Mouse (Mus musculus): ENCODE data around the gene Pygm.
A peak's percentile ranks its signal among the peaks of the same experiment; 100 is the strongest.

The Pygm gene

DNA sequence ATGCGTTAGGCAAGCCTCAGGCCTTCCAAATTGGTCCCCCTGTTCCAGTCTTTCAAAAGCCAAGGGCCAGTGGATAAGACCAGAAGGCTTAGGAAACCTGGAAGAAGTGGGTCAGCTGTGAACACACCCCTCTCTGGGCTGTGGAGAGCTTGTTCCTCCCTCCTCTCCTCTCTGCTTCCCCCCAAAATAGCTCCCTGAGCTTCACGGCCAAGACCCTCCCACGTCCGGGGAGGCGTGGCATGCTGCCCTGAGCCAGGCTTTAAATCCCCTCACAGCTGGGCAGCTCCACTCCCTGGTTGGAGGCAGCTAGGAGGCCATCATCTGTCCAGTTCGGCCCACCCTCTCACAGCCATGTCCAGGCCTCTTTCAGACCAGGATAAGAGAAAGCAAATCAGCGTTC lies at the start of gene Pygm:
Gene Pygm (plus strand): TSS at position 272 of the 400 bp plus-strand sequence.
- DNase-seq (ENCODE audit: inconsistent age in 2 of 2, low spot score in 1 of 2), result peak; percentile 70 to 76

DNA sequence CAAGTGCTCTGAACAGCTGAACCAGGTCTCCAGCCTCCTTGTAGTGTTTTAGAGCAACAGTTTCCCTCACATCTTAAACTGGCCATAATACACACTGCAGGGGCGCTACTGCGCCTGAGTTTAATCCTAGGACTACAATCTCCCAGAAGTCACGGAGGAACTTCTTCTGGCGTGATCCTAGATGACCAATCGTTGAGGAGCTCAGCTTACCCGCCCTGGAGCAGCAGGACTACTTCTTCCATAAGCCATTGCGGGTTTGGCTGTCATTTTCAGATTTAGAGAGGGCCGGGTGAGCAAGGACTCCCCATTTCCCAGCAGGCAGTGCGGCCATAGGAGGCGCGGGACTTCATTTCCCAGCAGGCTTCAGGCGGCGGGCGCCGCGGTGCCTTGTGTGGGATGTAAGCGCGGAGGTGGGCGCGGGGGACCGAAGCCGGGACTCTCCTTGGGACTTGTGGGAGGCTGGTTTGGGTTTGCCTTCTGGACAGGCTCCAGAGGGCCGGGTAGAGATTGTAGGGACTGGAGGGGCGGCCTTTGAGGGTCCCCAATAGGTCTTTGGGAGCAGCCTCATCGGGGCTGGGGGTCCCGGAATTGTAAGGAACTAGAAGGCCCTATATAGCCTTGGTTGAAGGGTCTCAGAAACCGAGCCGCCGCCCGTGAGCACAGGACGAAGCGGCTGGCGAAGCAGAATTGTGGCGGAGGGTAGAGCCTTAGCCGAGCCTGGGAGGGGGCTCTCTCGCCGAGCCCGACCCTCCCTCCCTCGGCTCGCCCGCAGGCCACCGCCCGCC lies 49.3 kb upstream of the Pygm start, which contains the start of gene Men1:
Gene Men1 (plus strand): TSS at position 307 of the 785 bp plus-strand sequence.
- peak; percentile 95 to 97 for DNase-seq (ENCODE audit: inconsistent age in 2 of 2, low spot score in 1 of 2)

DNA sequence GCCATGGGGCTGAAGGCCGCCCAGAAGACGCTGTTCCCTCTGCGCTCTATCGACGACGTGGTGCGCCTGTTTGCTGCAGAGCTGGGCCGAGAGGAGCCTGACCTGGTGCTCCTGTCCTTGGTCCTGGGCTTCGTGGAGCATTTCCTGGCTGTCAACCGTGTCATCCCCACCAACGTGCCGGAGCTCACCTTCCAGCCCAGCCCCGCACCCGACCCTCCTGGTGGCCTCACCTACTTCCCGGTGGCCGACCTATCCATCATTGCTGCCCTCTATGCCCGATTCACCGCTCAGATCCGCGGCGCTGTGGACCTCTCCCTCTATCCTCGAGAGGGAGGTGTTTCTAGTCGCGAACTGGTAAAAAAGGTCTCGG lies 48.8 kb upstream of the Pygm start:
- DNase-seq (ENCODE audit: inconsistent age in 2 of 2, low spot score in 1 of 2), result peak; percentile 62 to 81

DNA sequence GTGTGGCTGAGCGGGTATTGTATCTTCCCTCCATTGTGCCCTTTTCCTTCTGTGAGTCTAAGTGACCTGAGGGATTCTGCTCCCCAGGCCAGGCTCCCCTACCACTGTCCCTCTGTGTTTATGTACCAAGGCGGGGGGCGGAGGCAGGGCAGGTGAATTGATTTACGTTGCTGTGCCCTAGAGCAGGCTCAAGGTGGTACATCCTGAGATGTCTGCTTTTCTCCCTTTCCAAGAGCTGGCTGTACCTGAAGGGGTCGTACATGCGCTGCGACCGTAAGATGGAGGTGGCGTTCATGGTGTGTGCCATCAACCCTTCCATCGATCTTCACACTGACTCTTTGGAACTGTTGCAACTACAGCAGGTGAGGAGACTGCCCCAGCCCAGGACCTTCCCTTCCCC lies 47.3 kb upstream of the Pygm start:
- peak in 1 of 2 experiments; percentile 41 for DNase-seq (ENCODE audit: inconsistent age in 2 of 2, low spot score in 1 of 2)

DNA sequence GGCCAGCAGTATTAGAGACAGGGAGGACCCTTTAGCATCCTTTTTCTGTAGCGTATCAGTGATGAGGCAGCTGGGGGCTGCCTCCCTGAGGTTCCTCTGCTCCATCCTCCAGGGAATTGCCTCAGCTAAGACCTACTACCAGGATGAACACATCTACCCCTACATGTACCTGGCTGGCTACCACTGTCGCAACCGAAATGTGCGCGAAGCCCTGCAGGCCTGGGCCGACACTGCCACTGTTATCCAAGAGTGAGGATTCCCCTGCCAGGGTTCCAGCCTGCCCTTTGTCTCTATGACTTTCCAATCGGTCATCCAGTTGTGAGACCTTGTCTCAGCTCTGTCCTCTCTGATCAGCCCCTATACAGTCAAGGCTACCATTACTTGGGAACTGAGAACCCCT lies 46.0 kb upstream of the Pygm start:
- peak in 1 of 2 experiments; percentile 22 for DNase-seq (ENCODE audit: inconsistent age in 2 of 2, low spot score in 1 of 2)

DNA sequence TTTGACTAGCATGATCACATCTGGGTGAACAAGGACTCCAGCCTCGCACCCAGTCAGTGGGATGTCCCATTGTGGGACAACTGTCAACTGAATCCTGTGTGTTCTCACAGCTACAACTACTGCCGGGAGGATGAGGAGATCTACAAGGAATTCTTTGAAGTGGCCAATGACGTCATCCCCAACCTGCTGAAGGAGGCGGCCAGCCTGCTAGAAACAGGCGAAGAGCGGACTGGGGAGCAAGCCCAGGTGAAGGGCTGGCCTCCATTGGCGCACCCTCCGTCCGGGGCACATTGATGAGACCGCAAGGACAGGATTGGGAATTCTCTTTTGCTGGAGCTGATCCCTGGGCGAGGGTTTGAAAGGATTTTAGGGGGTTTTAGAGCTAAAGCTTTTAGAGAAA lies 45.5 kb upstream of the Pygm start:
- peak in 1 of 2 experiments; percentile 28 for DNase-seq (ENCODE audit: inconsistent age in 2 of 2, low spot score in 1 of 2)

DNA sequence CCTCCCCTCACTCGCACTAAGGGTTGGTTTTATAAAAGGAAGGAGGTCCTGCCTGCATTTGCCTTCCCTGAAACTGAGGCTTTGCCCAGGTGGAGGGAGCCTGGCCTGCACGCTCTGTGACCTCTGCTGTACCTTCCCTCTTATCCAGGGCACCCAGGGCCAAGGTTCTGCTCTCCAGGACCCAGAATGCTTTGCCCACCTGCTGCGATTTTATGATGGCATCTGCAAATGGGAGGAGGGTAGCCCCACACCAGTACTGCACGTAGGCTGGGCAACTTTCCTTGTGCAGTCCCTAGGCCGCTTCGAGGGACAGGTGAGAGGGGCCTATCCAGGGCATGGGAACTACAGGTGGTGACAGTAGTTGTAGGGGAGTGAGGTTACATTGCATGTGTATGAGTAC lies 45.0 kb upstream of the Pygm start:
- DNase-seq (ENCODE audit: inconsistent age in 2 of 2, low spot score in 1 of 2), result peak in 1 of 2 experiments; percentile 30

DNA sequence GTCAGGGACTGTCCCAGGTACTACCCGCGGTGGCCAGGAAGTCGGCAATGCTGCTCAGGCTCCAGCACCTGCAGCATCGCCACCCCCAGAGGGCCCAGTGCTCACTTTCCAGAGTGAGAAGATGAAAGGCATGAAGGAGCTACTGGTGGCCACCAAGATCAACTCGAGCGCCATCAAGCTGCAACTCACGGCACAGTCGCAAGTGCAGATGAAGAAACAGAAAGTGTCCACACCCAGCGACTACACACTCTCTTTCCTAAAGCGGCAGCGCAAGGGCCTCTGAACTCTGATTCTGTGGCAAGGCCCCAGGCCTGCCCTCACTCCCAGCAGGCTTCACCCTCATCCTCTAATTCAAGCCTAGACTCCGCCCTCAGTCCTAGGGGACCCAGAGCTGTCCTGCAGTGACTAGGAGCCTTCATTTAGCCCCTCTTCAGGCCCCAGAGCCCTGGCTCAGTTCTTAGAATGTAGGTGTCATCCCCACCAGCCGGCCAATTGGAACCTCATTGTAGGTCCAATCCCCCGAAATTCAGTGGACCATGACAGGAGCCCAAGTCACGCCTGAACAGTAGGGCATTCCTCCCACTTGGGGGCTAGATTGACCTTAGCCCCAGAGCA lies 44.2 kb upstream of the Pygm start:
- DNase-seq (ENCODE audit: inconsistent age in 2 of 2, low spot score in 1 of 2), result peak; percentile 51 to 71

DNA sequence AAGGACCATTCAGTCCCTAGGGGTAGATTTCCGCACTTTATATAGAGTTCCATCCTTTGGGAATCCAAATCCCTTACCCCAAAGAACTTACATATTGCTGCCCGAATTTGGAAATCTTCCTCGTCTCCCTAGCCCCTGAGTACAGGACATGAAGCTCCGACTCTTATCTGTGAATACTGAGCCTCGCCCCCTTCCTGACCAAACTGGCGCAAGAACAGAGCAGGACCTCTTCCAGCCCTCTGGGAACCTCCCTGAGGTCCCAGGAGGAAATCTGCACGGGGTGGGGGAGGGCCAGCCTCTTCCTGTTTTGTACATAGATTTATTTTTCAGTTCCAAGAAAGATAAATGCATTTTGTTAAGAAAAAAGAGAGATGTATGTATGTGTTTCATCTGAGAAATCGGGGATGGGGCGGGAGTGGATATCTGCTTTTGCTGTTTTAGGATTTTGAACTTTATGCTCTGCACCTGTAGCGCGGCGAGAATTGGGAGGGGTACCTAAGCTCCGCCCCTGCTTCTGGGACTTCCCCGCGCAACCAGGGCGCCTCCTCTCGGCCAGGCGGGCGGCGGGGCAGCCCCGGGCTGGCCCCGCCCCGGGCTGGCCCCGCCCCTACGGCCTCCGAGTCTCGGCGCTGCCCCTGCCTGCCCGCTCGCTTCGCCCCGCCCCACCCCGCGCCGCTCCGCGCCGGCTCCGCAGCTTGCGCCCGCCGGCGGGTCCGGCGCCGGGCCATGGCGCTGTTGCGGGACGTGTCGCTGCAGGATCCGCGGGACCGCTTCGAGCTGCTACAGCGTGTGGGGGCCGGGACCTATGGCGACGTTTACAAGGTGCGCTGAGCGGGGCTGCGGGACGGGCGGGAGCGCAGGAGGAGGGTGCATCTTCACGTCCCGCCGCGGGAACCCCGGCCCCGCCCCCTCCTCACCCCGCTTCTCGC lies 43.4 kb upstream of the Pygm start, which contains the start of gene Map4k2:
Gene Map4k2 (plus strand): TSS at position 612 of the 929 bp plus-strand sequence.
- peak; percentile 91 to 96 for DNase-seq (ENCODE audit: inconsistent age in 2 of 2, low spot score in 1 of 2)

DNA sequence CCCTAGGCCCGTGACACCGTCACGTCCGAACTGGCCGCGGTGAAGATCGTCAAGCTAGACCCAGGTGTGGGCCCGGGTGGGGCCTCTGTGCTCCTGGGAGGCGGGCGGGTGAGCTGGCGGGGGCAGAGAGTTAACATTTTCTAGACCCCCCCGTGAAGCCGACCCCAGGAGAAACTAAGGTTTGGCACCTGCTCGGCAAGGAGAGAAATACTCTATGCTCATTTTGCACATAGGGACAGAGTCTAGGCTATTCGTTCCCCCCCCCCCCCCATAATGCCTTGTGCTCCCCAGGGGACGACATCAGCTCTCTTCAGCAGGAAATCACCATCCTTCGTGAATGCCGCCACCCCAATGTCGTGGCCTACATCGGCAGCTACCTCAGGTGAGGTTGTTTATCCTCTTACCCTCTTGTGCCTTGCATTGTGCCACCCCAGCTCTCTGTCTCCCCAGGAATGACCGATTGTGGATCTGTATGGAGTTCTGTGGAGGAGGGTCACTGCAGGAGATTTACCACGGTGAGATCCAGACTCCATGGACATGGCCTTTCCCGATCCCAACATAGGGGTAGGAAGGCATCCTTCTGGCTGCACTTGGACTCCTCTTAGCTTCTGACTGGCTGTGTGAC lies 42.6 kb upstream of the Pygm start:
- peak; percentile 38 to 65 for DNase-seq (ENCODE audit: inconsistent age in 2 of 2, low spot score in 1 of 2)

DNA sequence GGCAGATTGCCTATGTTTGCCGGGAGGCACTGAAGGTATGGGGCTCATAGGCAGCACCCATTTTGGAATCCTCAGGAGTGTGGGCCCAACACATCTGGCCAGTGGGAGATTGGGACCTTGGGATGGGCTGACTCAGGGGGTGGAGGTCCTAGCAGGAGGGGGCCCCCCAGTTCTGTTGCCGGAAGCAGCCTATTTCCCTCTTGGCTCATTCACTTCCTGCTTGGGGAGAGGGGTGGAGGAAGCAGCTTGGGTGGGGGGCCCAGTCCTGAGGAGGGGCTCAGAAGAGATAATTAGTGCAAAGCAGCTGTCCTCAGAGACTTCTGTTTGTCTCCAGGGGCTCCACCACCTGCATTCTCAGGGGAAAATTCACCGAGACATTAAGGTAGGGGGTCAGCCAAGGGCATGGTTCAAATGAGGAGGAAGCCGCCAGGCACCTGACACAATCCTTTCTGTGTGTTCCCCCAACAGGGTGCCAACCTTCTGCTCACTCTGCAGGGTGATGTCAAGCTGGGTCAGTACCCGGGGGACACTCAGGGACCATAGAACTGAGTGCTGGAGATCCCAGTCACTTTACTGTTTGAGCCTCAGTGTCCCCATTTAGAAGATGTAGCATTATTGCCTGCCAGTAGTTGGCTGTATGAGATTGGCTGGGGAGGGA lies 41.8 kb upstream of the Pygm start:
- peak; percentile 29 to 63 for DNase-seq (ENCODE audit: inconsistent age in 2 of 2, low spot score in 1 of 2)

DNA sequence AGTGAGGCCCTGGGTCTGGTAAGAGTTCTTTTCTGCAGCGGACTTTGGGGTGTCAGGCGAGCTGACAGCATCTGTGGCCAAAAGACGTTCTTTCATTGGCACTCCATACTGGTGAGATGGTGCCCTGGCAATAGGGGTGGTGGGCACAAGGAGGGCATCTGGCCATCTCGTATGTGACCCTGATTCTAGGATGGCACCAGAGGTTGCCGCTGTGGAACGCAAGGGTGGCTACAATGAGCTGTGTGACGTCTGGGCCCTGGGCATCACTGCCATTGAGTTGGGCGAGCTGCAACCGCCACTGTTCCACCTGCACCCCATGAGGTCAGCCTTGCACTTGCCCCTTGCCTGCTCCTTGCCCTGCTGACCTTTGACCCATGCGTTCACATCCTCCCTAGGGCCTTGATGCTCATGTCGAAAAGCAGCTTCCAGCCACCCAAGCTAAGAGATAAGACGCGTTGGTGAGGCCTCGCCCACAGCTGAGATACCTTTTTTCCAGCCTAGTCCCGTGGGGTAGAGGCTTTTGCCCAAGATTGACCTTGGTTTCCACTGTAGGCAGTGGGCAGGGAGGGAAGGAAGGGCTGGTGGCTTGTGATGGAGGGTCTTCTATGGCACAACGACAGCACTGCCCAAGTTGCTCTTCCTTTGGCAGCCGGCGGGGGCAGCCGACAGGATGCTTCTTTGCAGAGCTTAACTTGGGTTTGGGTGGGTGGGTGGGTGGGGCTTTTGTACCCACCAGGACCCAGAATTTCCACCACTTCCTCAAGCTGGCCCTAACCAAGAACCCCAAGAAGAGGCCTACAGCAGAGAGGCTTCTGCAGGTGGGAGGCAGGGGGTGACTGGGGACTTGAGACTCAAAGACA lies 40.9 kb upstream of the Pygm start:
- DNase-seq (ENCODE audit: inconsistent age in 2 of 2, low spot score in 1 of 2), result peak in 1 of 2 experiments; percentile 25

DNA sequence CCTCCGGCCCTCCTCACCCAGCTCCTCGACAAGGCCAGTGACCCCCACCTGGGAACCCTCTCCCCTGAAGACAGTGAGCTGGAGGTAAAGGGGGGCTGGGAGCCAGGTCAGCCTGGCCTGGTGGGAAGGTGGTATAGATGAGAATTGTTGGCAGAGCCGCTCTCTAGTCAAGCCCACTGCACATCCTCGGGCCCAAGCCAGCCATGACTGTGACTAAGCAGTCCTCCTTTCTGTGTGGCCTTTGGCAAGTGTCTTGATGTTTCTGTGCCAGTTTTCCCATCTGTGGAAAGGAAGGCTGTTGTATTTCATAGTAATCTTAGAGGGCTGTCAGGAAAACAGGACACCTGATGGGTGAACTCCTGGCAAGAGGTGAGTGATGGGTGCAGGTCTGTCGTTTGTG lies 40.2 kb upstream of the Pygm start:
- no peak for DNase-seq (ENCODE audit: inconsistent age in 2 of 2, low spot score in 1 of 2)

DNA sequence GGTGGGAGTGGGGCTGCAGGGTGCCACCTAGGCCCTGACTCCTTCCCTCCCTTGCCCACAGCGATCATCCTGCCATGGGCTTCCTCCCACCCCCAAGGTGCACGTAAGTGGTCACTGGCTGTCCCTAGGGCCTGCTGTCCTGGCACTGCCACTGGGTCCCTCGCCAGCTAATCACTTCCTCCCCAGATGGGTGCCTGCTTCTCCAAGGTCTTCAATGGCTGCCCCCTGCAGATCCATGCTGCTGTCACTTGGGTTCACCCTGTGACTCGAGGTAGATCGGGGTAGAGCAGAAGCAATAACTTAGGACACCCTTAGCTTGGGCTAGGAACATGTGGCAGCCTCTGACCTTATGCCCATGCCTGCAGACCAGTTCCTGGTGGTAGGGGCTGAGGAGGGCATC lies 38.2 kb upstream of the Pygm start:
- DNase-seq (ENCODE audit: inconsistent age in 2 of 2, low spot score in 1 of 2), result no peak

DNA sequence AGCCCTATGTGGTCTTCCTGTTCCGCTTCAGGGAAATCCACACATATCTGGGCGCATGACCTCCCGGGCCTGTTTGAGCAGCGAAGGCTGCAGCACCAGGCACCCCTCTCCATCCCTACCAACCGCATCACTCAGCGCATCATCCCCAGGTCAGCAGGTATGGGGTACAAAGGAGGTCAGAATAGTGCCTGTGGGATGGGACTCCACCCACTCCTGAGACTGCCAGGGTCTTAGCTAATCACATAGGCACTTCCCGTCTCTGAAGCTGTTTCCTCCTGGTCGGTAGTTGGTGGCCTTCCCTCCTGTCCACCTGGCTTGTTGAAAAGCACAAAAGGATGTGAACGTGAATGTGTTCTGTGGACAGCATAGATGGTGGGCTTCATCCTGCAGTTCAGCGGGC lies 37.5 kb upstream of the Pygm start:
- DNase-seq (ENCODE audit: inconsistent age in 2 of 2, low spot score in 1 of 2), result no peak

DNA sequence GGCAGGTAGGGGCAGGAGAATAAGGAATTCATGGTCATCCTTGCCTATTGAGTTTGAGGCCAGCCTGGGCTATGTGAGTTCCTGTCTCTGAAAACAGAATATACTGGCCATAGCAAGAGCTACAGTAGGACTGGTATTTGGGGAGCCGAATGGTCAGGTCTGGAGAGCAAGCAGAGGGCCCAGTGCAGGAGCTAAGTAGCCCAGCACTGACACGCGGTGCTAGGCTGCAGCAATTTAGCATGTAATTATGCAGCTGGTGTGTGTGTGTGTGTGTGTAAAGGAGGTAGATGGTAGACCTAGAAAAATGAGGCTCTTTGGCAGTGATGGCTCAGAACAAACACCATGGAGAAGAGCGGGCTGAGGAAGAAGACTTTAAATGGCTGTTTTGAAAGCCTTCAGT lies 36.6 kb upstream of the Pygm start:
- DNase-seq (ENCODE audit: inconsistent age in 2 of 2, low spot score in 1 of 2), result no peak

DNA sequence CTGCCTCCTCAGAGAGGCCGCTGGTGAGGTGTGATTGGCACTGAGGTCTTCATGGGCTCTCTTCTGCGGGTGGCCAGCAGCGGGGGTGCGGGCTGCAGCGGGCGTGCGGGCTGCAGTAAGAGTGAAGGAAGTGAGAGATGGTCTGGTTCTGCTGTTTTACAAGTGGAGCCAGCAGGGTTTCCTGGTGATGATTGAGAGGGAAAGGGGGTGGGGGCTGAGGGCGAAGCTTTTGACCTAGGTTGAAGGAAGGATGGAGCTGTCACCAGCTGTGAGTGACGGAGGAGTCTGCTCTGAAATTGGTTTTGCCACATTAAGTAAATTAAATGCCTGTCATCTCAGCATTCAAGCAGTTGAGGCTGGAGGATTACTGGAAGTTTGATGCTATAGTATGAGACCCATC lies 35.5 kb upstream of the Pygm start:
- DNase-seq (ENCODE audit: inconsistent age in 2 of 2, low spot score in 1 of 2), result no peak

DNA sequence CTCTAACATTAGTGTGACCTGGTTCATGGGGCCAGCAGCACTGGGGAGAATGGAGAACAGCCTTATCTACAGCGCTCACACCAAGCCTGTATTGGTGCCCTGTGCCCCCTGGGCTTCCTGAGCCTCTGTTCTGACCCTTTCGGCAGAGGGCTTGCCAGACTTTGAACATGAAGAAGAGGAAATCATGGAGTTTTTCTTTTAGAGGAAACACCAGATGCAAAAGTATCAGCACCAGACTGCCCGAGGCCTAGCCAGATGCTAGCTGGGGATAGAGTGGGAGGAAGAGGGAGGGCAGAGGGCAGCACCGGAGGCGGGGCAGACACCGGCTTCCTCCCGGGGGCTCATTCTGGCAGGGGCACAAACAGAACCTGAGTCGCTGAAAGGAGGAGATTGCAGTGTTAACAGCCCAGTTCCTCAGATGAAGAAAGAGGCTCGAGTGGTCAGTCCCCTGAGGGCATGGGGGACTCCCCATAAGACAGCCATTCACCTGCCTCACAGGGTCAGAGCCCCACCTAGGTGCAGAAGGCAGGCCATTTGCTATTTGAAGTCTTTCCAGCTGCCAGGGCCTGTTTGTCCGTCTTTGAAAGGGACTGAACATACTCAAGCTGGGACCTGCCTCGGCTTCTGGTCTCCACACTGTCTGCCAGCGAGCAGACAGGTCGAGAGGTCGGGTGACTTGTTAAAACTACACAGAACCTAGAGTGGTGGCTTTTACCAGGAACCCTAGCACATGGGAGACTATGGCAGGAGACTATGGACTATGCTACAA lies 34.8 kb upstream of the Pygm start:
- DNase-seq (ENCODE audit: inconsistent age in 2 of 2, low spot score in 1 of 2), result peak; percentile 58 to 78

All from adrenal gland, adult (tissue).